Mouse (Mus musculus): ENCODE measurements around the gene Sdr42e1.
A peak's percentile ranks its signal among the peaks of the same experiment; 100 is the strongest.

- peak; percentile 49 for TF ChIP-seq CTCF (IDR thresholded peaks at IDR 0.05; ENCODE audit: control insufficient read depth, insufficient read depth, low read length)
- no peak for TF ChIP-seq POLR2A (IDR thresholded peaks at IDR 0.05; ENCODE audit: borderline replicate concordance, control insufficient read depth, low read depth, low read length)
Observed at GRCm38 (mm10) chr8:117646020-117646419, 27.5 kb downstream of the Sdr42e1 start.
